In the genomic region with DNA sequence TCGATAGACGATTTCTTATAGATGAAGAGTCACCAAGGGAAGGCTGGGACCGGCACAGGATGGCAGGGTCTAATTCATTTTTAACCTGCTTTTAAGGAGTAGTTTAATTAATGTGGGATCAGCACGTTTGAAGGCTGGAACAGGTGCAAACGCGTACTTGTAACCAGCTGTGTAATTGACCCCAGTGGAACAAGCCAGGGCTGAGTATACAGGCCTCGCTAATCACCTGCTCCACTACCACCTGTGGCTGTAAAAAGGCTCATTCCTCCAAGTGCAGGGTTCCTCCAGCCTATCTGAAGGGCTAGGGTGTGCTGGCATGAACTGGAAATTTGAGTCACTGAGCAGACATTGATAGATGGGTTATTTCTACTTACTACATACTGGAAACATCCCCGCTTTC, we compare ENCODE assay signal across 15 mouse cellular contexts.
"Had no signal": no experiment of that assay in that cellular context is flagged by ENCODE, and none has a peak within 500 bp of the region (broad histone marks: within the 10 kb centered on the region; RNA-seq: fewer than 3 reads in every experiment).

No protein-coding gene starts in this region.

- H3K4me2 ChIP-seq: kidney, embryonic 15.5 days; liver, embryonic 13.5 days; midbrain, embryonic 11.5 days had no signal

- H3K9ac ChIP-seq: kidney, embryonic 15.5 days; liver, embryonic 13.5 days had no signal

- H3K9me3 ChIP-seq: kidney, embryonic 15.5 days; liver, embryonic 13.5 days had no signal

- H3K36me3 ChIP-seq: kidney, embryonic 15.5 days; liver, embryonic 13.5 days had no signal

- H3K4me3 ChIP-seq: kidney, embryonic 15.5 days; left cerebral cortex, adult 2 months; liver, embryonic 13.5 days had no signal

- H3K4me1 ChIP-seq: kidney, embryonic 15.5 days; liver, embryonic 13.5 days had no signal

- H3K27me3 ChIP-seq: kidney, embryonic 15.5 days; liver, embryonic 13.5 days had no signal

- DNase-seq: kidney, adult 8-10 months; kidney, postnatal 10 days; kidney, postnatal 36 days; layer of hippocampus, postnatal 36 days; liver, embryonic 13.5 days; lung, adult 2 months; lung, postnatal 14 days; lung, postnatal 4 days; midbrain, embryonic 14.5 days; thymus, adult 18-20 months; thymus, postnatal 14 days; thymus, postnatal 4 days had no signal

- H3K27ac ChIP-seq: kidney, embryonic 15.5 days; left cerebral cortex, adult 2 months; liver, embryonic 13.5 days had no signal
